ENCODE assay signal across 20 mouse cellular contexts in the genomic region with DNA sequence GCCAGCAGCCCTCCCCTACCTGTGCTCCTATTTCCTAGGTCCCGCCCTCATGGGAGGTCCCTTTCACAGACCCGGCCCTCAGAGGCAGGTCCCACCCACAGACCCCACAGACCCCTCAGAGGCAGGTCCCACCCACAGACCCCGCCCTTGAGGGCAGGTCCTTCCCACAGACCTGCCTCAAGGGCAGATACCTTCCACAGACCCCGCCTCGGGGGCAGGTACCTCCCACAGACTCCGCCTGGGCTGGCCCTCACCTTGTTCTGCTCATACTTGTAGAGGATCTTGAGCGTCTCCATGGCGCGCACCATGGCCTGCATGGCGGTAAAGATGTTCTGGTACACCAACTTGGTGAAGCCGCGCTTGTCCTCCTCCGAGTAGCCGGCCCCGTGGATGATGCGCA. TPM values are rescaled to one million over a fixed set of nuclear protein-coding genes. Genes with fewer than 3 reads are reported as not detected.
DNase-seq lines count a peak whose midpoint lies in the region; ATAC-seq and TF ChIP-seq lines count a peak whose summit lies in the region.
"Had no signal": no experiment of that assay in that cellular context is flagged by ENCODE, and none has a peak within 500 bp of the region (broad histone marks: within the 10 kb centered on the region; RNA-seq: fewer than 3 reads in every experiment).

No protein-coding gene starts in this region.

- H3K27me3 ChIP-seq in lung, embryonic 14.5 days (ENCODE audit: insufficient read depth, low read length) = no peaks in the 10 kb centered on the region
- H3K27me3 ChIP-seq in stomach, embryonic 16.5 days (ENCODE audit: control insufficient read depth, insufficient read depth, low read length) = no peaks in the 10 kb centered on the region
- H3K27me3 ChIP-seq: embryonic facial prominence, embryonic 15.5 days; liver, embryonic 12.5 days; neural tube, embryonic 12.5 days had no signal

- peaks cover 59% of the 10 kb centered on the region for H3K36me3 ChIP-seq in lung, embryonic 14.5 days (ENCODE audit: insufficient read depth)
- H3K36me3 ChIP-seq in stomach, embryonic 16.5 days (ENCODE audit: control insufficient read depth, insufficient read depth, low read length) = peaks cover 12% of the 10 kb centered on the region; the same call in 1 of the 2 replicates

- TF ChIP-seq POLR2A in lung, adult 2 months (IDR thresholded peaks at IDR 0.05; ENCODE audit: borderline replicate concordance, extremely low read depth, low read depth, low read length) = no peak

- H3K4me2 ChIP-seq in lung, embryonic 14.5 days = no peak overlapping the region
- H3K4me2 ChIP-seq in stomach, embryonic 16.5 days (ENCODE audit: low read depth, low read length) = no peak overlapping the region
- H3K4me2 ChIP-seq: embryonic facial prominence, embryonic 15.5 days; heart, embryonic 11.5 days; liver, embryonic 12.5 days; midbrain, embryonic 11.5 days; neural tube, embryonic 12.5 days had no signal

- no peak overlapping the region for H3K9ac ChIP-seq in lung, embryonic 14.5 days
- H3K9ac ChIP-seq in stomach, embryonic 16.5 days (ENCODE audit: low read length) = no peak overlapping the region
- H3K9ac ChIP-seq: embryonic facial prominence, embryonic 15.5 days; liver, embryonic 12.5 days had no signal

- ATAC-seq in lung, embryonic 14.5 days (ENCODE audit: insufficient read depth) = peak; percentile 27; the same call in 1 of the 2 replicates
- ATAC-seq in stomach, embryonic 16.5 days (ENCODE audit: insufficient read depth, low FRiP score) = peak; percentile 64
- ATAC-seq: liver, embryonic 12.5 days had no signal

- no peaks in the 10 kb centered on the region for H3K9me3 ChIP-seq in lung, embryonic 14.5 days (ENCODE audit: low read depth, low read length)
- no peaks in the 10 kb centered on the region for H3K9me3 ChIP-seq in stomach, embryonic 16.5 days (replicated peaks; ENCODE audit: control insufficient read depth, low read length)
- H3K9me3 ChIP-seq: embryonic facial prominence, embryonic 15.5 days; forebrain, embryonic 10.5 days; liver, embryonic 12.5 days; neural tube, embryonic 12.5 days had no signal

- no peak overlapping the region for H3K4me3 ChIP-seq in lung, embryonic 14.5 days (ENCODE audit: low read depth, low read length)
- no peak overlapping the region for H3K4me3 ChIP-seq in lung, adult 2 months (replicated peaks; ENCODE audit: extremely low read depth, low read depth, low read length)
- H3K4me3 ChIP-seq in stomach, embryonic 16.5 days (replicated peaks; ENCODE audit: low read length) = no peak overlapping the region
- H3K4me3 ChIP-seq: embryonic facial prominence, embryonic 15.5 days; forebrain, embryonic 10.5 days; gastrocnemius, adult 2 months; liver, embryonic 12.5 days; neural tube, embryonic 12.5 days had no signal

- no peaks in the 10 kb centered on the region for H3K4me1 ChIP-seq in lung, embryonic 14.5 days (ENCODE audit: insufficient read depth)
- no peaks in the 10 kb centered on the region for H3K4me1 ChIP-seq in lung, adult 2 months (ENCODE audit: control insufficient read depth, insufficient read depth, low read length)
- H3K4me1 ChIP-seq in stomach, embryonic 16.5 days (ENCODE audit: control insufficient read depth, insufficient read depth, low read length) = no peaks in the 10 kb centered on the region
- H3K4me1 ChIP-seq: neural tube, embryonic 12.5 days had no signal

- TF ChIP-seq CTCF in lung, embryonic 14.5 days (IDR thresholded peaks at IDR 0.05; ENCODE audit: low read depth) = no peak
- no peak for TF ChIP-seq CTCF in lung, adult 2 months (IDR thresholded peaks at IDR 0.05; ENCODE audit: insufficient read depth, low read length)

- no peak for DNase-seq in lung, embryonic 14.5 days
- DNase-seq in lung, adult 2 months = no peak
- DNase-seq in ES-CJ7 (ENCODE audit: low read depth, low spot score) (peak; percentile 91), WW6 (ENCODE audit: low read depth, low spot score) (peak; percentile 75)
- no peak for DNase-seq in testis, postnatal 14 days (ENCODE audit: low spot score)
- DNase-seq in testis, postnatal 10 days (ENCODE audit: low spot score) = no peak
- DNase-seq: adrenal gland, adult 2 months; cerebellum, adult 8-10 months; gastrocnemius, adult 2 months; heart, postnatal 10 days; lung, postnatal 36 days; right cerebral cortex, postnatal 4 days; thymus, adult 18-20 months had no signal

- WGBS in lung, embryonic 14.5 days = 56% methylated on average over 16 of the region's 16 CpGs
- WGBS in lung, adult 2 months = 67% methylated on average over 16 of the region's 16 CpGs
- 48% methylated on average over 16 of the region's 16 CpGs for WGBS in stomach, embryonic 16.5 days

- no peak overlapping the region for H3K27ac ChIP-seq in lung, embryonic 14.5 days (ENCODE audit: low read depth)
- H3K27ac ChIP-seq in stomach, embryonic 16.5 days (ENCODE audit: low read length) = no peak overlapping the region
- H3K27ac ChIP-seq: embryonic facial prominence, embryonic 15.5 days; forebrain, embryonic 10.5 days; gastrocnemius, adult 2 months; liver, embryonic 12.5 days; neural tube, embryonic 12.5 days had no signal

RNA-seq across cellular contexts. Expression of gene Gna11, which starts 10.2 kb away (rescaled TPM):
- 81.2 and 88.2 TPM in 2 replicates for polyA plus RNA-seq in lung, embryonic 14.5 days (2014; fragmentation: Nextera tagmentation; extraction: Ambion mirVana)
- polyA plus RNA-seq in lung, adult 2 months (2012; rRNA removed) = 114 and 117 TPM in 2 replicates
- polyA plus RNA-seq in stomach, embryonic 16.5 days (2015; fragmentation: Nextera tagmentation; extraction: Ambion mirVana) = 101 and 105 TPM in 2 replicates

RNA-seq across cellular contexts. Expression of gene Gna15, which starts 10.8 kb away (rescaled TPM):
- 1.1 and 1.7 TPM in 2 replicates for polyA plus RNA-seq in lung, embryonic 14.5 days (2014; fragmentation: Nextera tagmentation; extraction: Ambion mirVana)
- polyA plus RNA-seq in lung, adult 2 months (2012; rRNA removed) = 8.5 and 9.5 TPM in 2 replicates
- 9.0 and 11.0 TPM in 2 replicates for polyA plus RNA-seq in stomach, embryonic 16.5 days (2015; fragmentation: Nextera tagmentation; extraction: Ambion mirVana)

RNA-seq across cellular contexts. Expression of gene Aes, which starts 24.5 kb away (rescaled TPM):
- polyA plus RNA-seq in lung, embryonic 14.5 days (2014; fragmentation: Nextera tagmentation; extraction: Ambion mirVana) = 360 and 404 TPM in 2 replicates
- 1,275 and 1,423 TPM in 2 replicates for polyA plus RNA-seq in lung, adult 2 months (2012; rRNA removed)
- polyA plus RNA-seq in stomach, embryonic 16.5 days (2015; fragmentation: Nextera tagmentation; extraction: Ambion mirVana) = 325 and 351 TPM in 2 replicates

RNA-seq across cellular contexts. Expression of gene S1pr4, which starts 34.9 kb away (rescaled TPM):
- 1.3 and 1.7 TPM in 2 replicates for polyA plus RNA-seq in lung, embryonic 14.5 days (2014; fragmentation: Nextera tagmentation; extraction: Ambion mirVana)
- polyA plus RNA-seq in lung, adult 2 months (2012; rRNA removed) = 40.3 and 47.5 TPM in 2 replicates
- polyA plus RNA-seq in stomach, embryonic 16.5 days (2015; fragmentation: Nextera tagmentation; extraction: Ambion mirVana) = 1.2 TPM in 2 replicates

RNA-seq across cellular contexts. Expression of gene Ncln, which starts 38.6 kb away (rescaled TPM):
- 82.1 and 97.3 TPM in 2 replicates for polyA plus RNA-seq in lung, embryonic 14.5 days (2014; fragmentation: Nextera tagmentation; extraction: Ambion mirVana)
- polyA plus RNA-seq in lung, adult 2 months (2012; rRNA removed) = 197 and 203 TPM in 2 replicates
- 88.4 and 96.7 TPM in 2 replicates for polyA plus RNA-seq in stomach, embryonic 16.5 days (2015; fragmentation: Nextera tagmentation; extraction: Ambion mirVana)

Comparison
In these comparisons a context has a peak if more than half of its experiments do, and no peak if none do; other contexts are left out.
1. DNase-seq: peak in ES-CJ7 (single experiment) and WW6 (single experiment); none in lung, embryonic 14.5 days (single experiment), lung, adult 2 months (single experiment), testis, postnatal 14 days (single experiment) and testis, postnatal 10 days (single experiment).